Mouse (Mus musculus) heart, adult 2 months (tissue): ENCODE results near the gene Tmem125.

Experiments
- CTCF ChIP-seq: fragments of 200-600 bp; IDR thresholded peaks from 2 replicates; pipeline ENCODE4 v1.8.1; 2022; ENCODE audit warnings: antibody characterized with exemption, mild to moderate bottlenecking, moderate library complexity
- POLR2A ChIP-seq: fragments of 200-500 bp; IDR thresholded peaks from 2 replicates; pipeline ENCODE4 v1.6.1; 2011; ENCODE audit warnings: mild to moderate bottlenecking, low read depth, low read length, control low read depth; ENCODE audit not compliant: insufficient read depth

GRCm38 (mm10) chr4:118505551-118505950, 38.3 kb downstream of the Tmem125 start:
- TF ChIP-seq POLR2A (no peak), CTCF (no peak)
